Mouse (Mus musculus): ENCODE data around the gene Abhd12. TPM values are rescaled to one million over a fixed set of nuclear protein-coding genes. Genes with fewer than 3 reads are reported as not detected.
A peak's percentile ranks its signal among the peaks of the same experiment; 100 is the strongest.
"Not testable (repeated sequence)": the region's sequence is repeated elsewhere in the genome, so short reads cannot be mapped to it uniquely, and the experiment has no call there.

Gene Abhd12
- polyA plus RNA-seq (2012; rRNA removed) = 44.3 and 48.0 TPM in 2 replicates

GRCm38 (mm10) chr2:150904272-150904935, at the start of gene Abhd12:
Abhd12 (minus strand) TSS chr2:150904741.
- TF ChIP-seq POLR2A (IDR thresholded peaks at IDR 0.05; ENCODE audit: low read depth, low read length) (peak; percentile 66), CTCF (IDR thresholded peaks at IDR 0.05; ENCODE audit: extremely low read depth, insufficient read depth, insufficient read length, insufficient replicate concordance) (no peak)
- H3K4me3 ChIP-seq (ENCODE audit: extremely low read depth, insufficient read depth, insufficient read length) = peak within 1 kb of the TSS; percentile 79
- H3K36me3 ChIP-seq (ENCODE audit: control insufficient read depth, insufficient read depth, low read length) = 0 out of 2 replicates have a peak, but pooled peaks cover 1% of the 10 kb centered on the region
- H3K27me3 ChIP-seq (ENCODE audit: control insufficient read depth, insufficient read depth, low read length) = no peaks in the 10 kb centered on the region
- H3K27ac ChIP-seq (ENCODE audit: insufficient read depth, low read length) = peak within 1 kb of the TSS; percentile 90
- WGBS = 1% methylated on average over 71 of the region's 72 CpGs
- DNase-seq (ENCODE audit: low read depth in 1 of 2, low spot score in 2 of 2) = peak; percentile 84 to 98
- peaks cover 4% of the 10 kb centered on the region; the same call in 1 of the 2 replicates for H3K4me1 ChIP-seq (ENCODE audit: control insufficient read depth, insufficient read depth, insufficient read length)

DNA sequence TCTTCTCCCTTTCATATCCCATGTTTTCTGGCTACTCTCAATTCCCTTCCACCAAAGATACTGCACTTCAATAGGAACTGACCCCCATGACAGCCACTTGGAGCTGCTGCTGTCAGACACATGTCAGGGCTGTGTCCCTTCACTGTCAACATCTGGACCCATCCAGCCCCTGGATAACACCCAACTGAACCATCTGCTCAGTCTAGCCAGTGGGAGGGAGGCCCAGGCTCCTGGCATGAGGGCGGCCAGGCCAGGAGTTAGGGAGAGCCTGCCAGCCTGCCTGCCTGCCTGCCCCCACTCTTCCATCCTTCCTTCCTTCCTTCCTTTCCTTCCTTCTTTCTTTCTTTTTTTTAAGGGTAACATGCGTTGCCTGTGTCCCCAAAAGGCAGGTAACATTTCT, 46.7 kb upstream of the Abhd12 start:
- DNase-seq (ENCODE audit: low read depth in 1 of 2, low spot score in 2 of 2) = no peak
- Histone ChIP-seq H3K27me3 (ENCODE audit: control insufficient read depth, insufficient read depth, low read length) (no peaks in the 10 kb centered on the region), H3K36me3 (ENCODE audit: control insufficient read depth, insufficient read depth, low read length) (no peaks in the 10 kb centered on the region), H3K27ac (ENCODE audit: insufficient read depth, low read length) (no peak overlapping the region), H3K4me1 (ENCODE audit: control insufficient read depth, insufficient read depth, insufficient read length) (no peaks in the 10 kb centered on the region), H3K4me3 (ENCODE audit: extremely low read depth, insufficient read depth, insufficient read length) (no peak overlapping the region)
- 74% methylated on average over 2 of the region's 2 CpGs for WGBS
- TF ChIP-seq CTCF (IDR thresholded peaks at IDR 0.05; ENCODE audit: extremely low read depth, insufficient read depth, insufficient read length, insufficient replicate concordance) (no peak), POLR2A (IDR thresholded peaks at IDR 0.05; ENCODE audit: low read depth, low read length) (no peak)

DNA sequence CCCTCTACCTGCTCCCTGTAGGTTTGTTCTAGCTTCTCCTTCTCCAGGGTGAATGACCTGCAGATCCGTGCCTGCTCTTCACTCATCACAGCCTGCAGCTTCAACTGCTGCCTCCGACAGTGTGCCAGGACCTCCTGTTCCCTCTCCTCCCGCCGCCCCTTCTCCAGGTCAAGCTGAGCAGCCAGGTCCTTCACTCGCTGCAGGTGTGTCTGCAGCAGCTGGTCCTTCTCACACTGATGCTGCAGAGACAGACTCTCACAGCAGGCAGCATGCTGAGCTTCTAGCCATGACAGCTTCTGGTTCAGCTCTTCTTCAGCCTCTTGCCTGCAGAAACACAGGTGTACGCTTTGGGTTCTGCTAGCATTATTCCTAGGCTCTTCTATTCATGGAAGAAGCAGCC, 45.5 kb upstream of the Abhd12 start:
- Histone ChIP-seq H3K36me3 (ENCODE audit: control insufficient read depth, insufficient read depth, low read length) (no peaks in the 10 kb centered on the region), H3K27ac (ENCODE audit: insufficient read depth, low read length) (no peak overlapping the region), H3K4me1 (ENCODE audit: control insufficient read depth, insufficient read depth, insufficient read length) (no peaks in the 10 kb centered on the region), H3K4me3 (ENCODE audit: extremely low read depth, insufficient read depth, insufficient read length) (no peak overlapping the region), H3K27me3 (ENCODE audit: control insufficient read depth, insufficient read depth, low read length) (no peaks in the 10 kb centered on the region)
- no peak for DNase-seq (ENCODE audit: low read depth in 1 of 2, low spot score in 2 of 2)
- TF ChIP-seq POLR2A (IDR thresholded peaks at IDR 0.05; ENCODE audit: low read depth, low read length) = no peak
- 93% methylated on average over 6 of the region's 6 CpGs for WGBS

DNA sequence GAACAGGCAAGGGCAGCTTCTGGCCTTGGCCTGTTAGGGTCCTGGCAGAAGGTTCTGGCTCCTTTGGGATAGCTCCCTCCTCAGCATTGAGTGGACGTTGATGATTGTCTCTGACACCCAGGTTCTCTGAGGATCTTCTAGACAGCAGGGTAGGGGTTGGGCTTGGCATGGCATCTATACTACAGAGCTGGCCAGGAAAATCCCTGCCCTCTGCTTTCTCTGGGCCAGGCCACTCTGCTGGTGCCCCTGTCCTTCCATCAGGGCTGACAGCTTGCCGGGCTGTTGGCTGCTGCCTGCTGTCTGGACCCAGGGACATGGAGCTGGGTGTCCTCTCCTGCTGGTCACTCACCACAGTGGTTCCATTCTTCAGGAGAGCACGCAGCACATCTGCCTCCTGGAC, 45.1 kb upstream of the Abhd12 start:
- H3K27me3 ChIP-seq (ENCODE audit: control insufficient read depth, insufficient read depth, low read length) = no peaks in the 10 kb centered on the region
- WGBS = 87% methylated on average over 3 of the region's 3 CpGs
- DNase-seq (ENCODE audit: low read depth in 1 of 2, low spot score in 2 of 2) = no peak
- H3K27ac ChIP-seq (ENCODE audit: insufficient read depth, low read length) = no peak overlapping the region
- H3K4me1 ChIP-seq (ENCODE audit: control insufficient read depth, insufficient read depth, insufficient read length) = no peaks in the 10 kb centered on the region
- TF ChIP-seq CTCF (IDR thresholded peaks at IDR 0.05; ENCODE audit: extremely low read depth, insufficient read depth, insufficient read length, insufficient replicate concordance) (no peak), POLR2A (IDR thresholded peaks at IDR 0.05; ENCODE audit: low read depth, low read length) (no peak)
- H3K4me3 ChIP-seq (ENCODE audit: extremely low read depth, insufficient read depth, insufficient read length) = no peak overlapping the region
- no peaks in the 10 kb centered on the region for H3K36me3 ChIP-seq (ENCODE audit: control insufficient read depth, insufficient read depth, low read length)

DNA sequence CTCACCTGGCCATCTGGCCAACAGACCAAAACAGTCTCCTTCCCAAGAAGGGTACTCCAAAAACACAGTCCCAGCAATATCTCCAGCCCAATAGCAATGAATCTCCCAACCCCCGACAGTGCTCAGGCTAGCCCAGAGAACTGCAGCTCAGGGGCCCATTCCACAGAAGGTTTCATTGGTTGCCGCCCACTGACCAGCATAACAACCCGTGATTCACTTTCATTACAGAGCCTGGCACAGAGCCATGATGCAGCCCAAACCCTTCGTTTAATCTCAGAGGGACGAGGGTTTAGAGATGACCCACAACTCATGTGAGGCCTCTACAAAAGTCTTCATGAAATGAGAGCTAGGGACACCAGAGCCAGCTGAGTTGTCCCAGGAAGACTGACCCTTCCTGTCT, 44.2 kb upstream of the Abhd12 start:
- H3K4me1 ChIP-seq (ENCODE audit: control insufficient read depth, insufficient read depth, insufficient read length) = no peaks in the 10 kb centered on the region
- WGBS = 85% methylated on average over 5 of the region's 5 CpGs
- no peaks in the 10 kb centered on the region for H3K27me3 ChIP-seq (ENCODE audit: control insufficient read depth, insufficient read depth, low read length)

GRCm38 (mm10) chr2:150947880-150948611, 43.5 kb upstream of the Abhd12 start:
- not testable (repeated sequence) for H3K27ac ChIP-seq (ENCODE audit: insufficient read depth, low read length); DNase-seq (ENCODE audit: low read depth in 1 of 2, low spot score in 2 of 2); H3K4me3 ChIP-seq (ENCODE audit: extremely low read depth, insufficient read depth, insufficient read length); H3K27me3 ChIP-seq (ENCODE audit: control insufficient read depth, insufficient read depth, low read length); H3K4me1 ChIP-seq (ENCODE audit: control insufficient read depth, insufficient read depth, insufficient read length); H3K36me3 ChIP-seq (ENCODE audit: control insufficient read depth, insufficient read depth, low read length)
- WGBS = 91% methylated on average over 12 of the region's 12 CpGs

More for the DNA sequence above, 44.2 kb upstream of the Abhd12 start:
- no peaks in the 10 kb centered on the region for H3K36me3 ChIP-seq (ENCODE audit: control insufficient read depth, insufficient read depth, low read length)
- no peak overlapping the region for H3K4me3 ChIP-seq (ENCODE audit: extremely low read depth, insufficient read depth, insufficient read length)
- no peak for TF ChIP-seq CTCF (IDR thresholded peaks at IDR 0.05; ENCODE audit: extremely low read depth, insufficient read depth, insufficient read length, insufficient replicate concordance)
- no peak for TF ChIP-seq POLR2A (IDR thresholded peaks at IDR 0.05; ENCODE audit: low read depth, low read length)
- no peak overlapping the region for H3K27ac ChIP-seq (ENCODE audit: insufficient read depth, low read length)
- DNase-seq (ENCODE audit: low read depth in 1 of 2, low spot score in 2 of 2) = no peak

DNA sequence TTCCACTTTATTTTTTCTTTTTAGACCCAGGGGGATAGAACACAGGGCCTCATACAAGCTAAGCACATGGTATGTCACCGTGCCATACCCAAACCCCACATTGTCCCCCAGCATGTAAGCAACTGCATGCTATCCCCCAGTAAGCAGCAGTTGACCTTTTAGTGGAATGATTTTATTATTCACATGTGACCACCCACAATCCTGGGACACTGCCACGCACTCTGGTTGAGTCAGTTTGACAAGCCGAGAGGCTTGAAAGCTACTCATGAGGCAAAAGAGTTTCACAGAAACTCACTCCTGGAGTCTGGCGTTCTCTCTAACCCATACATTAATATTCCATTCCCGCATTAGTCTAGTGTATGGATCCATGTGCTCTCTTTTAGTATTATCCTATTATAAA, 42.8 kb upstream of the Abhd12 start:
- H3K4me3 ChIP-seq (ENCODE audit: extremely low read depth, insufficient read depth, insufficient read length); H3K4me1 ChIP-seq (ENCODE audit: control insufficient read depth, insufficient read depth, insufficient read length); H3K27me3 ChIP-seq (ENCODE audit: control insufficient read depth, insufficient read depth, low read length); H3K27ac ChIP-seq (ENCODE audit: insufficient read depth, low read length); H3K36me3 ChIP-seq (ENCODE audit: control insufficient read depth, insufficient read depth, low read length); DNase-seq (ENCODE audit: low read depth in 1 of 2, low spot score in 2 of 2): not testable (repeated sequence)
- WGBS = 92% methylated on average over 5 of the region's 5 CpGs
